Mouse (Mus musculus) cerebellum, adult 2 months (tissue): ENCODE results near the gene Isyna1. TPM values are rescaled to one million over a fixed set of nuclear protein-coding genes. Genes with fewer than 3 reads are reported as not detected.
"Not testable (repeated sequence)": the region's sequence is repeated elsewhere in the genome, so short reads cannot be mapped to it uniquely, and the experiment has no call there.

ENCODE experiments used
- DNase-seq, 2 experiments: peaks; one replicate each; pipeline ENCODE4 v3.0.0; 2021
- H3K27ac ChIP-seq: fragments of 200-500 bp; 2 replicates; pipeline ENCODE4 v1.5.1; 2012; ENCODE audit warnings: low read length, control low read depth, inconsistent platforms; ENCODE audit not compliant: insufficient read depth
- H3K27me3 ChIP-seq: fragments of 200-500 bp; 2 replicates; pipeline ENCODE4 v1.6.1; 2012; ENCODE audit warnings: inconsistent platforms, mild to moderate bottlenecking, low read length, moderate library complexity; ENCODE audit not compliant: control insufficient read depth, insufficient read depth
- H3K4me1 ChIP-seq: fragments of 200-500 bp; 2 replicates; pipeline ENCODE4 v1.6.1; 2011; ENCODE audit warnings: low read length; ENCODE audit not compliant: control insufficient read depth, insufficient read depth
- H3K4me3 ChIP-seq: fragments of 200-500 bp; replicated peaks from 2 replicates; pipeline ENCODE3; 2011; ENCODE audit warnings: mild to moderate bottlenecking, low read depth, low read length, control low read depth; ENCODE audit not compliant: insufficient read depth
- CTCF ChIP-seq: fragments of 200-500 bp; IDR thresholded peaks from 2 replicates; pipeline ENCODE4 v1.5.1; 2011; ENCODE audit warnings: low read depth, mild to moderate bottlenecking, control low read depth, low read length, moderate library complexity, borderline replicate concordance; ENCODE audit not compliant: insufficient read depth
- POLR2A ChIP-seq: fragments of 200-500 bp; IDR thresholded peaks from 2 replicates; pipeline ENCODE4 v1.6.1; 2011; ENCODE audit warnings: low read length, control low read depth, borderline replicate concordance; ENCODE audit not compliant: insufficient read depth
- WGBS: fragments of 180-500 bp; shearing (Covaris S2); methylation state at CpG from one replicate; pipeline ENCODE4 v1.1.7; 2018; 5-methylcytosine and 5-hydroxymethylcytosine counted together
- polyA plus RNA-seq: library from polyadenylated mRNA; depleted of rRNA; stranded (reverse); fragments of >200 nt; gene quantifications from 2 replicates; pipeline ENCODE4 v1.2.3, GENCODE M21; 2012

Gene Isyna1
- polyA plus RNA-seq, 1 experiment: 55.3 TPM

GRCm38 (mm10) chr8:70583476-70584387 is 10.4 kb upstream of the Isyna1 start:
- TF ChIP-seq CTCF (no peak), POLR2A (no peak)
- peak; percentile 80 to 86 for DNase-seq
- H3K27me3 ChIP-seq: no peaks in the 10 kb centered on the region
- H3K27ac ChIP-seq: peak overlapping the region; percentile 57
- no peak overlapping the region for H3K4me3 ChIP-seq
- WGBS: 10% methylated on average over 18 of the region's 18 CpGs
- peaks cover 22% of the 10 kb centered on the region for H3K4me1 ChIP-seq

- H3K27me3 ChIP-seq: no peaks in the 10 kb centered on the region
- 67% methylated on average over 9 of the region's 9 CpGs for WGBS
- peak overlapping the region; percentile 57 for H3K27ac ChIP-seq
- H3K4me1 ChIP-seq: peaks cover 22% of the 10 kb centered on the region
- no peak for DNase-seq
- TF ChIP-seq CTCF (no peak), POLR2A (no peak)
- no peak overlapping the region for H3K4me3 ChIP-seq
Observed at GRCm38 (mm10) chr8:70584606-70585257, 9.4 kb upstream of the Isyna1 start.

GRCm38 (mm10) chr8:70585258-70585652 is 8.9 kb upstream of the Isyna1 start:
- TF ChIP-seq POLR2A (no peak), CTCF (peak; percentile 72)
- Histone ChIP-seq H3K27me3 (no peaks in the 10 kb centered on the region), H3K4me3 (no peak overlapping the region), H3K27ac (peak overlapping the region; percentile 49; the same call in 1 of the 2 replicates), H3K4me1 (peaks cover 22% of the 10 kb centered on the region)
- whole genome bisulfite sequencing: 46% methylated on average over 7 of the region's 7 CpGs
- peak; percentile 62 to 67 for DNase-seq

GRCm38 (mm10) chr8:70587955-70588354 is 6.2 kb upstream of the Isyna1 start:
- H3K27me3 ChIP-seq, H3K27ac ChIP-seq, H3K4me3 ChIP-seq, DNase-seq: not testable (repeated sequence)
- peaks cover 20% of the 10 kb centered on the region for H3K4me1 ChIP-seq
- WGBS: 97% methylated on average over 4 of the region's 4 CpGs

GRCm38 (mm10) chr8:70591569-70591968 is 2.6 kb upstream of the Isyna1 start:
- TF ChIP-seq POLR2A: no peak
- TF ChIP-seq CTCF: no peak
- peaks cover 9% of the 10 kb centered on the region; the same call in 1 of the 2 replicates for H3K4me1 ChIP-seq
- H3K27ac ChIP-seq: no peak overlapping the region
- no peak for DNase-seq
- no peak overlapping the region for H3K4me3 ChIP-seq
- 64% methylated on average over 12 of the region's 12 CpGs for WGBS
- H3K27me3 ChIP-seq: no peaks in the 10 kb centered on the region

- Histone ChIP-seq H3K27me3 (no peaks in the 10 kb centered on the region), H3K4me1 (peaks cover 9% of the 10 kb centered on the region; the same call in 1 of the 2 replicates), H3K4me3 (no peak overlapping the region), H3K27ac (no peak overlapping the region; the same call in 1 of the 2 replicates)
- TF ChIP-seq POLR2A (no peak), CTCF (no peak)
- DNase-seq: no peak
- 74% methylated on average over 8 of the region's 8 CpGs for WGBS
Observed at GRCm38 (mm10) chr8:70593173-70593572, 1.0 kb upstream of the Isyna1 start.

GRCm38 (mm10) chr8:70594621-70595564 is 720 bp downstream of the Isyna1 start:
- H3K27me3 ChIP-seq: no peaks in the 10 kb centered on the region
- TF ChIP-seq CTCF (no peak), POLR2A (no peak)
- DNase-seq: peak in 1 of 2 experiments; percentile 56
- WGBS: 7% methylated on average over 82 of the region's 82 CpGs
- peaks cover 14% of the 10 kb centered on the region; the same call in 1 of the 2 replicates for H3K4me1 ChIP-seq
- H3K27ac ChIP-seq: no peak overlapping the region
- peak overlapping the region; percentile 59 for H3K4me3 ChIP-seq
